Mouse (Mus musculus) CD4-positive, CD25-positive, alpha-beta regulatory T cell, adult 2 months (primary cell): ENCODE data around the gene Pdilt.

Experiments
- DNase-seq: peaks from one replicate; pipeline ENCODE4 v3.0.0-alpha.2; 2012; ENCODE audit warnings: low read depth, low spot score

Pdilt gene

GRCm38 (mm10) chr7:119511143-119511542, 12.1 kb downstream of the Pdilt start:
- no peak for DNase-seq

GRCm38 (mm10) chr7:119490041-119490780, 33.1 kb downstream of the Pdilt start:
- DNase-seq, result no peak

GRCm38 (mm10) chr7:119486683-119487082, 36.6 kb downstream of the Pdilt start:
- DNase-seq, result no peak

GRCm38 (mm10) chr7:119484154-119484553, 39.1 kb downstream of the Pdilt start:
- no peak for DNase-seq

GRCm38 (mm10) chr7:119479256-119479655, 44.0 kb downstream of the Pdilt start, which contains the start of gene Umod:
Umod (minus strand) TSS chr7:119479282.
- DNase-seq, result no peak

- peak; percentile 1 for DNase-seq
Measured at GRCm38 (mm10) chr7:119476500-119477389, 46.5 kb downstream of the Pdilt start.

- no peak for DNase-seq
Measured at GRCm38 (mm10) chr7:119459185-119459584, 64.1 kb downstream of the Pdilt start, which contains the start of gene Gp2. Gp2 (minus strand) TSS chr7:119459285.

GRCm38 (mm10) chr7:119454192-119454591, 69.1 kb downstream of the Pdilt start:
- DNase-seq, result no peak

- no peak for DNase-seq
Measured at GRCm38 (mm10) chr7:119443849-119444248, 79.4 kb downstream of the Pdilt start.

GRCm38 (mm10) chr7:119441938-119442337, 81.4 kb downstream of the Pdilt start:
- no peak for DNase-seq
